Mouse (Mus musculus): ENCODE measurements at regions not wholly inside any gene's neighbourhood (a gene's known extent, or its start where the extent isn't known, plus 50 kb on each side); places are given as distances from the start of the nearest gene placed in this dataset.

- no peak overlapping the region for H3K27ac ChIP-seq
- H3K4me1 ChIP-seq (replicated peaks; ENCODE audit: insufficient read depth, low read length), result no peaks in the 10 kb centered on the region
- H3K4me3 ChIP-seq (replicated peaks; ENCODE audit: low read depth, low read length), result no peak overlapping the region
- H3K36me3 ChIP-seq (ENCODE audit: insufficient read depth, low read length), result no peaks in the 10 kb centered on the region
- no peaks in the 10 kb centered on the region for H3K27me3 ChIP-seq (ENCODE audit: insufficient read depth, low read length)
- no peak for DNase-seq (ENCODE audit: low spot score)
- no peak for ATAC-seq (replicated peaks; ENCODE audit: low FRiP score, low read depth)
- no peak overlapping the region for H3K9ac ChIP-seq (ENCODE audit: low read depth, low read length)
- peaks cover 3% of the 10 kb centered on the region; the same call in 1 of the 2 replicates for H3K9me3 ChIP-seq (replicated peaks; ENCODE audit: low read length)
- 80% methylated on average over 6 of the region's 6 CpGs for WGBS
- no peak for TF ChIP-seq CTCF (IDR thresholded peaks at IDR 0.05; ENCODE audit: low read depth)
- H3K4me2 ChIP-seq (ENCODE audit: low read length), result no peak overlapping the region
These were observed 70.6 kb downstream of the Rtl1 start for GRCm38 (mm10) chr12:109529501-109529900.

DNA sequence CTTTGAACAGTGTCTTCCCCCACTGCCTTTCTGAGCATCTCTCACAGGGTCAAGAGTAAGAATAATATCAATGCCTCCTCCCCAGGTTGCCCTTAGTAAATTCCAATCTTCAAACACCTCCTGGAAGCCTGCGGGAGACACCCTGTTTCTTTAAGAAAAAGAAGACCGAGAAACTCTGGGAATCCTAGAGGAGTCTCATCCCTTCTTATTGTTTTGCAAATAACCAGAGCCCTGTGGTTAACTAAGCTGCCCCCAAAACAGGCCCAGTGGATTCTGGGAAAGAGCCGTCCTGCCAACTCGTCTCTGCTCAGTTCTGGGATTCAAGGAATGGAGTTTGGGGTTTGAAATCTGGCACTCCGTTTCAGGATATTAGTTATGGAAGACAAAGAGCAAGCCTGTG lies 71.2 kb downstream of the Rtl1 start:
- Histone ChIP-seq H3K9me3 (replicated peaks; ENCODE audit: low read length) (peaks cover 3% of the 10 kb centered on the region; the same call in 1 of the 2 replicates), H3K4me3 (replicated peaks; ENCODE audit: low read depth, low read length) (no peak overlapping the region), H3K27ac (no peak overlapping the region), H3K4me2 (ENCODE audit: low read length) (no peak overlapping the region), H3K4me1 (replicated peaks; ENCODE audit: insufficient read depth, low read length) (no peaks in the 10 kb centered on the region), H3K36me3 (ENCODE audit: insufficient read depth, low read length) (no peaks in the 10 kb centered on the region), H3K9ac (ENCODE audit: low read depth, low read length) (no peak overlapping the region), H3K27me3 (ENCODE audit: insufficient read depth, low read length) (no peaks in the 10 kb centered on the region)
- no peak for TF ChIP-seq CTCF (IDR thresholded peaks at IDR 0.05; ENCODE audit: low read depth)
- DNase-seq (ENCODE audit: low spot score), result no peak
- no peak for ATAC-seq (replicated peaks; ENCODE audit: low FRiP score, low read depth)
- WGBS, result 74% methylated on average over 5 of the region's 5 CpGs

GRCm38 (mm10) chr12:109528263-109528545 lies 71.9 kb downstream of the Rtl1 start:
- Histone ChIP-seq H3K27me3 (ENCODE audit: insufficient read depth, low read length) (no peaks in the 10 kb centered on the region), H3K4me2 (ENCODE audit: low read length) (peak overlapping the region; percentile 51), H3K27ac (no peak overlapping the region), H3K4me1 (replicated peaks; ENCODE audit: insufficient read depth, low read length) (no peaks in the 10 kb centered on the region; the same call in 1 of the 2 replicates), H3K4me3 (replicated peaks; ENCODE audit: low read depth, low read length) (peak overlapping the region; percentile 15; the same call in 1 of the 2 replicates), H3K9ac (ENCODE audit: low read depth, low read length) (no peak overlapping the region), H3K9me3 (replicated peaks; ENCODE audit: low read length) (peaks cover 3% of the 10 kb centered on the region; the same call in 1 of the 2 replicates), H3K36me3 (ENCODE audit: insufficient read depth, low read length) (no peaks in the 10 kb centered on the region)
- 57% methylated on average over 27 of the region's 27 CpGs for WGBS
- no peak for TF ChIP-seq CTCF (IDR thresholded peaks at IDR 0.05; ENCODE audit: low read depth)
- 0 out of 2 replicates have a peak, but pooled peaks have one; percentile 7 for ATAC-seq (replicated peaks; ENCODE audit: low FRiP score, low read depth)
- DNase-seq (ENCODE audit: low spot score), result no peak

DNA sequence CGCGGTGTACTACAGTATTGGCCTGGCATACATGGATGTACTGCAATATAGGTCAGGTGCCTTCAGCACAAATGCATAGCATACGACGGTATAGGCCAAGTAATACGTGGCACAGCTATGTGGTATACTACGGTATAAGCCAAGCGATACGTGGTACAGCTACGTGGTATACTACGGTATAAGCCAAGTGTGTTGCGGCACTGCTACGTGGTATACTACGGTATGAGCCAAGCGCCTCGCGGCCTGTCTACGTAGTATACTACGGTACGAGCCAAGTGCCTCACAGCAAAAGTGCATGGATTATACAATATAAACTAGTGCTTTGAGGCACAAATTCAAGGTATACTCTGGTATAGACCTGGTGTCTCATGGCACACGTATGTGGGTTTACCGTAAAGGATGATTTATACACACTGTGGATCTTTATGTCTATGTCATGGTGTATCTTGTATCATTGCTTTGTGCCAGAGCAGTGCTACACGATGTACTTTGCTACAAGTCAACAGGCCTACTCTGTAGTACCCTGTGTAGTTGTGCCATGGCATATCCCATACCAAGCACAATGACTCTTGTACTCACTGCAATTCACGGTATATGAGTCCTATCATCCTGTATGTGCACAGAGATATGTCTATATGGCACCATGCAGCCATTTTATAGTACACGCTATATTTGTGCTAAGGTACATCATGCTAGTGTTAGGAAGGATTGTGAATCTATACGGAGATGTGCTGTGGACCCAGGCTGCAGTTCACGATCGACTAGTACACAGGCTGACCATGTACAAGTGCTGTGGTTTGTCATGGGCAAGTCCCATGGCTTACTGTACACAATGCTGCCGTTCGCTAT lies 72.5 kb downstream of the Rtl1 start:
- ATAC-seq (replicated peaks; ENCODE audit: low FRiP score, low read depth), result no peak
- no peak overlapping the region for H3K9ac ChIP-seq (ENCODE audit: low read depth, low read length)
- TF ChIP-seq CTCF (IDR thresholded peaks at IDR 0.05; ENCODE audit: low read depth), result no peak
- H3K36me3 ChIP-seq (ENCODE audit: insufficient read depth, low read length), result no peaks in the 10 kb centered on the region
- peak overlapping the region; percentile 51 for H3K4me2 ChIP-seq (ENCODE audit: low read length)
- H3K27ac ChIP-seq, result no peak overlapping the region
- DNase-seq (ENCODE audit: low spot score), result peak; percentile 20
- H3K4me3 ChIP-seq (replicated peaks; ENCODE audit: low read depth, low read length), result peak overlapping the region; percentile 15; the same call in 1 of the 2 replicates
- H3K27me3 ChIP-seq (ENCODE audit: insufficient read depth, low read length), result no peaks in the 10 kb centered on the region
- 68% methylated on average over 29 of the region's 29 CpGs for WGBS
- no peaks in the 10 kb centered on the region; the same call in 1 of the 2 replicates for H3K4me1 ChIP-seq (replicated peaks; ENCODE audit: insufficient read depth, low read length)
- peaks cover 3% of the 10 kb centered on the region; the same call in 1 of the 2 replicates for H3K9me3 ChIP-seq (replicated peaks; ENCODE audit: low read length)

DNA sequence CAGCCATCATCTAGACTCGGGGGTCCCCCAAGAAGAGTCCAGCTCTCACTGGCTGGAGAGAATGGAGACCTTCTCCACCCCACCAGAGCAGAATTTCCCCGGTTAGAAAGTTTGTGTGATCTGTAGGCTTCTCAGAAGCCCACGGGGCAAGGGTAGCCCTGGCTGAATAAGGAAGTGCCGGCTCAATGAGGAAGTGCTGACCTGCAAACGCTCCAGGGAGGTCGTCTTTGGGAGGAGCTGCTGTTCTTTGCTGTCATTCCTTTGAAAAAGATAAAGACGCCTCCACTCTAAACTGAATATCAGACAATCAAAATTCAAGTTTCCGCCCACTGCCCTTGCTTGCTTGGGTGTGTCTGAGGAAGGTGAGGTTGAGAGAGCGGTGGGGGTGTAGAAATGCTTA lies 73.0 kb downstream of the Dlk1 start:
- H3K4me1 ChIP-seq (replicated peaks; ENCODE audit: insufficient read depth, low read length), result no peaks in the 10 kb centered on the region; the same call in 1 of the 2 replicates
- H3K4me3 ChIP-seq (replicated peaks; ENCODE audit: low read depth, low read length), result no peak overlapping the region
- no peak for DNase-seq (ENCODE audit: low spot score)
- H3K36me3 ChIP-seq (ENCODE audit: insufficient read depth, low read length), result no peaks in the 10 kb centered on the region
- no peak for TF ChIP-seq CTCF (IDR thresholded peaks at IDR 0.05; ENCODE audit: low read depth)
- no peaks in the 10 kb centered on the region for H3K27me3 ChIP-seq (ENCODE audit: insufficient read depth, low read length)
- H3K9me3 ChIP-seq (replicated peaks; ENCODE audit: low read length), result 0 out of 2 replicates have a peak, but pooled peaks cover 3% of the 10 kb centered on the region
- H3K4me2 ChIP-seq (ENCODE audit: low read length), result no peak overlapping the region
- WGBS, result 66% methylated on average over 9 of the region's 9 CpGs
- no peak overlapping the region for H3K27ac ChIP-seq
- no peak overlapping the region for H3K9ac ChIP-seq (ENCODE audit: low read depth, low read length)
- ATAC-seq (replicated peaks; ENCODE audit: low FRiP score, low read depth), result no peak

GRCm38 (mm10) chr12:109521199-109521780 lies 68.7 kb downstream of the Dlk1 start:
- no peak overlapping the region for H3K4me2 ChIP-seq (ENCODE audit: low read length)
- H3K9ac ChIP-seq (ENCODE audit: low read depth, low read length), result no peak overlapping the region
- H3K9me3 ChIP-seq (replicated peaks; ENCODE audit: low read length), result no peaks in the 10 kb centered on the region
- TF ChIP-seq CTCF (IDR thresholded peaks at IDR 0.05; ENCODE audit: low read depth), result no peak
- no peaks in the 10 kb centered on the region for H3K36me3 ChIP-seq (ENCODE audit: insufficient read depth, low read length)
- ATAC-seq (replicated peaks; ENCODE audit: low FRiP score, low read depth), result no peak
- 86% methylated on average over 5 of the region's 5 CpGs for WGBS
- no peak overlapping the region for H3K4me3 ChIP-seq (replicated peaks; ENCODE audit: low read depth, low read length)
- no peaks in the 10 kb centered on the region for H3K27me3 ChIP-seq (ENCODE audit: insufficient read depth, low read length)
- H3K4me1 ChIP-seq (replicated peaks; ENCODE audit: insufficient read depth, low read length), result no peaks in the 10 kb centered on the region; the same call in 1 of the 2 replicates
- DNase-seq (ENCODE audit: low spot score), result no peak
- H3K27ac ChIP-seq, result no peak overlapping the region
